Mouse (Mus musculus): ENCODE data around the gene Il23a.
"Not testable (repeated sequence)": the region's sequence is repeated elsewhere in the genome, so short reads cannot be mapped to it uniquely, and the experiment has no call there.

DNA sequence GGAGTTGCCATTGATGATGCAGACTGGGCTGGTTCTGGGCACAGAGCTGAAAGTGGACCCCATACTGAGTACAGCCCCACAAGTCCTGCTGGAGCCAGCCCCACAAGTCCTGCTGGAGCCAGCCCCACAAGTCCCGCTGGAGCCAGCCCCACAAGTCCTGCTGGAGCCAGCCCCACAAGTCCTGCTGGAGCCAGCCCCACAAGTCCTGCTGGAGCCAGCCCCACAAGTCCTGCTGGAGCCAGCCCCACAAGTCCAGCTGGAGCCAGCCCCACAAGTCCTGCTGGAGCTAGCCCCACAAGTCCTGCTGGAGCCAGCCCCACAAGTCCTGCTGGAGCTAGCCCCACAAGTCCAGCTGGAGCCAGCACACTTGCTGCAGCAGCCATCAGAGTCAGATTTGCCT lies 8.0 kb downstream of the Il23a start:
- TF ChIP-seq POLR2A (IDR thresholded peaks at IDR 0.05; ENCODE audit: low read depth, low read length); CTCF (IDR thresholded peaks at IDR 0.05; ENCODE audit: borderline replicate concordance, insufficient read depth, low read length): not testable (repeated sequence)
